Mouse (Mus musculus) midbrain, embryonic 16.5 days (tissue): ENCODE results near the gene Sema6b. TPM values are rescaled to one million over a fixed set of nuclear protein-coding genes. Genes with fewer than 3 reads are reported as not detected.
"Not testable (repeated sequence)": the region's sequence is repeated elsewhere in the genome, so short reads cannot be mapped to it uniquely, and the experiment has no call there.

Source experiments
- ATAC-seq: fragments of 200-750 bp; cut with Nextera tagmentation; 2 replicates; pipeline ENCODE4 v1.8.0; 2017; ENCODE audit warnings: moderate TSS enrichment
- H3K27ac ChIP-seq: fragments of 300-500 bp; sonication (generic); 2 replicates; pipeline ENCODE4 v1.5.1; 2014; ENCODE audit warnings: mild to moderate bottlenecking, low read length, mixed read lengths
- H3K27me3 ChIP-seq: fragments of 300-500 bp; sonication (generic); 2 replicates; pipeline ENCODE4 v1.6.1; 2014; ENCODE audit warnings: low read depth, low read length, mixed read lengths; ENCODE audit not compliant: control insufficient read depth, insufficient read depth
- H3K36me3 ChIP-seq: fragments of 300-500 bp; sonication (generic); 2 replicates; pipeline ENCODE4 v1.6.1; 2014; ENCODE audit warnings: mild to moderate bottlenecking, low read length, moderate library complexity, mixed read lengths; ENCODE audit not compliant: control insufficient read depth, insufficient read depth
- H3K4me1 ChIP-seq: fragments of 300-500 bp; sonication (generic); 2 replicates; pipeline ENCODE4 v1.6.1; 2014; ENCODE audit warnings: mild to moderate bottlenecking, low read length, mixed read lengths; ENCODE audit not compliant: control insufficient read depth, insufficient read depth
- H3K4me2 ChIP-seq: fragments of 300-500 bp; sonication (generic); 2 replicates; pipeline ENCODE4 v1.6.1; 2014; ENCODE audit warnings: mild to moderate bottlenecking, low read length, mixed read lengths
- H3K4me3 ChIP-seq: fragments of 300-500 bp; sonication (generic); 2 replicates; pipeline ENCODE4 v1.5.1; 2014; ENCODE audit warnings: low read depth, mild to moderate bottlenecking, low read length, moderate library complexity, mixed read lengths
- H3K9ac ChIP-seq: fragments of 300-500 bp; sonication (generic); 2 replicates; pipeline ENCODE4 v1.6.1; 2014; ENCODE audit warnings: low read depth, low read length, mixed read lengths
- H3K9me3 ChIP-seq: fragments of 300-500 bp; sonication (generic); replicated peaks from 2 replicates; pipeline ENCODE4 v1.6.1; 2014; ENCODE audit warnings: mild to moderate bottlenecking, low read length, mixed read lengths; ENCODE audit not compliant: control insufficient read depth, poor library complexity, severe bottlenecking
- WGBS: fragments of 180-500 bp; shearing (Covaris S2); extraction: QIAGEN DNeasy Blood & Tissue Kit; methylation state at CpG from one replicate; pipeline ENCODE4 v1.1.7; 2014; 5-methylcytosine and 5-hydroxymethylcytosine counted together
- polyA plus RNA-seq: library from polyadenylated mRNA; unstranded; fragments of >200 nt; fragmentation: Nextera tagmentation; extraction: Ambion mirVana; gene quantifications from 2 replicates; pipeline ENCODE4 v1.2.1, GENCODE M21; 2015

The Sema6b gene
- polyA plus RNA-seq, 1 experiment from 2014 or later: 13.2 TPM

- Histone ChIP-seq H3K27ac (no peak overlapping the region), H3K4me2 (no peak overlapping the region), H3K27me3 (no peaks in the 10 kb centered on the region), H3K9me3 (no peaks in the 10 kb centered on the region), H3K9ac (no peak overlapping the region), H3K4me3 (no peak overlapping the region), H3K36me3 (peaks cover 15% of the 10 kb centered on the region; the same call in 1 of the 2 replicates), H3K4me1 (no peaks in the 10 kb centered on the region)
- WGBS: 100% methylated on average over 1 of the region's 1 CpGs
- no peak for ATAC-seq
Measured at GRCm38 (mm10) chr17:56092312-56092711, 47.8 kb downstream of the Sema6b start.

GRCm38 (mm10) chr17:56080781-56081585 is 59.2 kb downstream of the Sema6b start:
- no peaks in the 10 kb centered on the region for H3K27me3 ChIP-seq
- 9% methylated on average over 8 of the region's 8 CpGs for WGBS
- peak overlapping the region; percentile 76 for H3K4me2 ChIP-seq
- H3K36me3 ChIP-seq: no peaks in the 10 kb centered on the region
- H3K27ac ChIP-seq: 0 out of 2 replicates have a peak overlapping the region, but pooled peaks have one; percentile 31
- H3K9ac ChIP-seq: peak overlapping the region; percentile 79
- peak; percentile 43 for ATAC-seq
- H3K9me3 ChIP-seq: no peaks in the 10 kb centered on the region
- H3K4me3 ChIP-seq: peak overlapping the region; percentile 78
- peaks cover 26% of the 10 kb centered on the region for H3K4me1 ChIP-seq

GRCm38 (mm10) chr17:56079921-56080320 is 60.2 kb downstream of the Sema6b start:
- Histone ChIP-seq H3K36me3 (no peaks in the 10 kb centered on the region), H3K9me3 (no peaks in the 10 kb centered on the region), H3K9ac (peak overlapping the region; percentile 79), H3K27ac (peak overlapping the region; percentile 48; the same call in 1 of the 2 replicates), H3K4me2 (peak overlapping the region; percentile 76), H3K27me3 (no peaks in the 10 kb centered on the region), H3K4me1 (peaks cover 30% of the 10 kb centered on the region), H3K4me3 (peak overlapping the region; percentile 78)
- 2% methylated on average over 11 of the region's 11 CpGs for WGBS
- no peak for ATAC-seq

- peak within 1 kb of the TSS; percentile 79 for H3K9ac ChIP-seq
- H3K36me3 ChIP-seq: no peaks in the 10 kb centered on the region
- H3K4me3 ChIP-seq: peak within 1 kb of the TSS; percentile 78
- peak within 1 kb of the TSS; percentile 76 for H3K4me2 ChIP-seq
- no peaks in the 10 kb centered on the region for H3K27me3 ChIP-seq
- H3K9me3 ChIP-seq: no peaks in the 10 kb centered on the region
- WGBS: under 1% methylated on average over 59 of the region's 61 CpGs
- ATAC-seq: peak; percentile 94
- peak within 1 kb of the TSS; percentile 51 for H3K27ac ChIP-seq
- H3K4me1 ChIP-seq: peaks cover 33% of the 10 kb centered on the region
Measured at GRCm38 (mm10) chr17:56078880-56079795, 61.0 kb downstream of the Sema6b start, which contains the start of gene Hdgfl2. Hdgfl2 (plus strand) TSS chr17:56079634.

- H3K9me3 ChIP-seq, H3K27ac ChIP-seq, H3K9ac ChIP-seq, H3K27me3 ChIP-seq, H3K36me3 ChIP-seq, H3K4me3 ChIP-seq, ATAC-seq: not testable (repeated sequence)
- H3K4me1 ChIP-seq: peaks cover 38% of the 10 kb centered on the region
- peak overlapping the region; percentile 21 for H3K4me2 ChIP-seq
- 67% methylated on average over 9 of the region's 9 CpGs for WGBS
Measured at GRCm38 (mm10) chr17:56078361-56078760, 61.8 kb downstream of the Sema6b start.

- H3K27me3 ChIP-seq: no peaks in the 10 kb centered on the region
- H3K9ac ChIP-seq: no peak overlapping the region
- 86% methylated on average over 5 of the region's 5 CpGs for WGBS
- H3K27ac ChIP-seq: no peak overlapping the region
- peaks cover 37% of the 10 kb centered on the region for H3K4me1 ChIP-seq
- H3K36me3 ChIP-seq: peaks cover 1% of the 10 kb centered on the region
- H3K9me3 ChIP-seq: no peaks in the 10 kb centered on the region
- no peak overlapping the region for H3K4me2 ChIP-seq
- no peak overlapping the region for H3K4me3 ChIP-seq
- no peak for ATAC-seq
Measured at GRCm38 (mm10) chr17:56077523-56077922, 62.6 kb downstream of the Sema6b start.

GRCm38 (mm10) chr17:56074827-56075208 is 65.3 kb downstream of the Sema6b start, which contains the start of gene Ubxn6:
Ubxn6 (minus strand) TSS chr17:56075028.
- Histone ChIP-seq H3K4me1 (peaks cover 12% of the 10 kb centered on the region), H3K9me3 (no peaks in the 10 kb centered on the region), H3K4me3 (peak within 1 kb of the TSS; percentile 74), H3K27me3 (no peaks in the 10 kb centered on the region), H3K27ac (peak within 1 kb of the TSS; percentile 84), H3K9ac (peak within 1 kb of the TSS; percentile 81), H3K4me2 (peak within 1 kb of the TSS; percentile 89), H3K36me3 (peaks cover 25% of the 10 kb centered on the region)
- 0% methylated on average over 33 of the region's 35 CpGs for WGBS
- peak; percentile 43 for ATAC-seq

GRCm38 (mm10) chr17:56074097-56074826 is 65.9 kb downstream of the Sema6b start:
- Histone ChIP-seq H3K4me2 (peak overlapping the region; percentile 89), H3K4me1 (peaks cover 12% of the 10 kb centered on the region), H3K4me3 (peak overlapping the region; percentile 74), H3K36me3 (peaks cover 30% of the 10 kb centered on the region), H3K27me3 (no peaks in the 10 kb centered on the region), H3K27ac (peak overlapping the region; percentile 84), H3K9ac (peak overlapping the region; percentile 81), H3K9me3 (no peaks in the 10 kb centered on the region)
- ATAC-seq: peak; percentile 1; the same call in 1 of the 2 replicates
- 9% methylated on average over 22 of the region's 22 CpGs for WGBS
